Mouse (Mus musculus) stomach, postnatal 0 days (tissue): ENCODE data around the gene Lef1.

Source experiments
- CTCF ChIP-seq: IDR thresholded peaks from 2 replicates; pipeline ENCODE4 v1.5.1; 2016; ENCODE audit warnings: antibody characterized with exemption, low read depth, mild to moderate bottlenecking, moderate library complexity
- EP300 ChIP-seq: optimal IDR thresholded peaks from 2 replicates; pipeline ENCODE3; 2016; ENCODE audit warnings: antibody characterized with exemption

- no peak for TF ChIP-seq CTCF
- TF ChIP-seq EP300: no peak
These were observed 59.9 kb downstream of the Lef1 start for GRCm38 (mm10) chr3:131170099-131170643.
